Mouse (Mus musculus): Measurements from ENCODE around the gene Ece2.
A peak's percentile ranks its signal among the peaks of the same experiment; 100 is the strongest.

- TF ChIP-seq CTCF (IDR thresholded peaks at IDR 0.05; ENCODE audit: insufficient read depth, low read length) (no peak), POLR2A (IDR thresholded peaks at IDR 0.05; ENCODE audit: borderline replicate concordance, extremely low read depth, low read depth, low read length) (peak; percentile 90)
These were observed 21.7 kb downstream of the Ece2 start, which contains the start of gene Psmd2 for GRCm38 (mm10) chr16:20651076-20651946.

Data from lung, adult 2 months (tissue).